Mouse (Mus musculus): Measurements from ENCODE around the gene Mapk9. TPM values are rescaled to one million over a fixed set of nuclear protein-coding genes. Genes with fewer than 3 reads are reported as not detected.
A peak's percentile ranks its signal among the peaks of the same experiment; 100 is the strongest.

The Mapk9 gene
- polyA plus RNA-seq, 1 experiment from 2014 or later: 32.1 TPM

- no peak for ATAC-seq
- Histone ChIP-seq H3K27me3 (replicated peaks) (no peaks in the 10 kb centered on the region), H3K4me3 (replicated peaks) (no peak overlapping the region), H3K4me1 (replicated peaks) (no peaks in the 10 kb centered on the region), H3K36me3 (no peaks in the 10 kb centered on the region), H3K27ac (no peak overlapping the region), H3K9ac (no peak overlapping the region), H3K4me2 (replicated peaks) (no peak overlapping the region), H3K9me3 (no peaks in the 10 kb centered on the region)
- WGBS: 76% methylated on average over 2 of the region's 2 CpGs
Observed at GRCm38 (mm10) chr11:49822337-49822736, 24.2 kb upstream of the Mapk9 start.

- no peak for ATAC-seq
- H3K9ac ChIP-seq: no peak overlapping the region
- H3K27ac ChIP-seq: no peak overlapping the region
- H3K4me2 ChIP-seq (replicated peaks): no peak overlapping the region
- 0 out of 2 replicates have a peak, but pooled peaks cover 3% of the 10 kb centered on the region for H3K4me1 ChIP-seq (replicated peaks)
- H3K4me3 ChIP-seq (replicated peaks): no peak overlapping the region
- H3K36me3 ChIP-seq: no peaks in the 10 kb centered on the region
- no peaks in the 10 kb centered on the region for H3K9me3 ChIP-seq
- H3K27me3 ChIP-seq (replicated peaks): no peaks in the 10 kb centered on the region
- 49% methylated on average over 2 of the region's 2 CpGs for WGBS
Observed at GRCm38 (mm10) chr11:49824896-49825295, 21.7 kb upstream of the Mapk9 start.

GRCm38 (mm10) chr11:49827243-49827642 is 19.3 kb upstream of the Mapk9 start:
- ATAC-seq: no peak
- H3K27me3 ChIP-seq (replicated peaks): no peaks in the 10 kb centered on the region

GRCm38 (mm10) chr11:49829176-49829745 is 17.3 kb upstream of the Mapk9 start:
- Histone ChIP-seq H3K36me3 (no peaks in the 10 kb centered on the region), H3K4me1 (replicated peaks) (0 out of 2 replicates have a peak, but pooled peaks cover 3% of the 10 kb centered on the region), H3K4me3 (replicated peaks) (no peak overlapping the region), H3K27ac (peak overlapping the region; percentile 32), H3K9ac (no peak overlapping the region), H3K4me2 (replicated peaks) (no peak overlapping the region), H3K27me3 (replicated peaks) (no peaks in the 10 kb centered on the region), H3K9me3 (no peaks in the 10 kb centered on the region)
- 39% methylated on average over 7 of the region's 7 CpGs for WGBS
- peak; percentile 26 for ATAC-seq

More at GRCm38 (mm10) chr11:49827243-49827642, 19.3 kb upstream of the Mapk9 start:
- Histone ChIP-seq H3K4me3 (replicated peaks) (no peak overlapping the region), H3K36me3 (no peaks in the 10 kb centered on the region), H3K4me1 (replicated peaks) (0 out of 2 replicates have a peak, but pooled peaks cover 3% of the 10 kb centered on the region), H3K4me2 (replicated peaks) (no peak overlapping the region), H3K9ac (no peak overlapping the region), H3K9me3 (no peaks in the 10 kb centered on the region), H3K27ac (no peak overlapping the region)
- WGBS: 34% methylated on average over 6 of the region's 6 CpGs

GRCm38 (mm10) chr11:49831980-49832379 is 14.6 kb upstream of the Mapk9 start:
- Histone ChIP-seq H3K9me3 (no peaks in the 10 kb centered on the region), H3K4me1 (replicated peaks) (0 out of 2 replicates have a peak, but pooled peaks cover 3% of the 10 kb centered on the region), H3K9ac (no peak overlapping the region), H3K27me3 (replicated peaks) (no peaks in the 10 kb centered on the region), H3K36me3 (no peaks in the 10 kb centered on the region), H3K4me2 (replicated peaks) (no peak overlapping the region), H3K27ac (no peak overlapping the region), H3K4me3 (replicated peaks) (no peak overlapping the region)
- WGBS: 82% methylated on average over 12 of the region's 12 CpGs
- ATAC-seq: no peak

- Histone ChIP-seq H3K36me3 (no peaks in the 10 kb centered on the region), H3K27me3 (replicated peaks) (no peaks in the 10 kb centered on the region), H3K27ac (no peak overlapping the region), H3K4me2 (replicated peaks) (no peak overlapping the region), H3K4me3 (replicated peaks) (no peak overlapping the region), H3K9me3 (no peaks in the 10 kb centered on the region), H3K4me1 (replicated peaks) (0 out of 2 replicates have a peak, but pooled peaks cover 3% of the 10 kb centered on the region), H3K9ac (no peak overlapping the region)
- 80% methylated on average over 5 of the region's 5 CpGs for WGBS
- ATAC-seq: no peak
Observed at GRCm38 (mm10) chr11:49832962-49833361, 13.6 kb upstream of the Mapk9 start.

- H3K4me3 ChIP-seq (replicated peaks): no peak overlapping the region
- WGBS: 75% methylated on average over 6 of the region's 6 CpGs
- H3K4me1 ChIP-seq (replicated peaks): no peaks in the 10 kb centered on the region
- no peak overlapping the region for H3K9ac ChIP-seq
- H3K9me3 ChIP-seq: no peaks in the 10 kb centered on the region
- no peaks in the 10 kb centered on the region for H3K27me3 ChIP-seq (replicated peaks)
- H3K27ac ChIP-seq: no peak overlapping the region
- ATAC-seq: peak; percentile 52
- no peak overlapping the region for H3K4me2 ChIP-seq (replicated peaks)
- H3K36me3 ChIP-seq: no peaks in the 10 kb centered on the region
Observed at GRCm38 (mm10) chr11:49834248-49834647, 12.3 kb upstream of the Mapk9 start.

GRCm38 (mm10) chr11:49835257-49835956 is 11.1 kb upstream of the Mapk9 start:
- H3K9me3 ChIP-seq: no peaks in the 10 kb centered on the region
- H3K4me1 ChIP-seq (replicated peaks): no peaks in the 10 kb centered on the region
- H3K27ac ChIP-seq: no peak overlapping the region
- no peak overlapping the region for H3K4me3 ChIP-seq (replicated peaks)
- no peak overlapping the region for H3K4me2 ChIP-seq (replicated peaks)
- H3K27me3 ChIP-seq (replicated peaks): no peaks in the 10 kb centered on the region
- 92% methylated on average over 11 of the region's 11 CpGs for WGBS
- no peak for ATAC-seq
- no peak overlapping the region for H3K9ac ChIP-seq
- H3K36me3 ChIP-seq: no peaks in the 10 kb centered on the region

GRCm38 (mm10) chr11:49837717-49838407 is 8.7 kb upstream of the Mapk9 start:
- ATAC-seq: no peak
- H3K4me3 ChIP-seq (replicated peaks): no peak overlapping the region
- H3K27me3 ChIP-seq (replicated peaks): no peaks in the 10 kb centered on the region
- H3K27ac ChIP-seq: no peak overlapping the region
- H3K36me3 ChIP-seq: no peaks in the 10 kb centered on the region
- no peak overlapping the region for H3K4me2 ChIP-seq (replicated peaks)
- no peak overlapping the region for H3K9ac ChIP-seq
- no peaks in the 10 kb centered on the region for H3K9me3 ChIP-seq
- H3K4me1 ChIP-seq (replicated peaks): no peaks in the 10 kb centered on the region
- 61% methylated on average over 13 of the region's 13 CpGs for WGBS

GRCm38 (mm10) chr11:49840666-49841065 is 5.9 kb upstream of the Mapk9 start:
- Histone ChIP-seq H3K27me3 (replicated peaks) (no peaks in the 10 kb centered on the region), H3K4me3 (replicated peaks) (no peak overlapping the region), H3K9me3 (no peaks in the 10 kb centered on the region), H3K4me1 (replicated peaks) (no peaks in the 10 kb centered on the region), H3K4me2 (replicated peaks) (no peak overlapping the region), H3K36me3 (no peaks in the 10 kb centered on the region), H3K9ac (no peak overlapping the region), H3K27ac (peak overlapping the region; percentile 58; the same call in 1 of the 2 replicates)
- peak; percentile 90 for ATAC-seq
- WGBS: 52% methylated on average over 1 of the region's 1 CpGs

GRCm38 (mm10) chr11:49841886-49842285 is 4.7 kb upstream of the Mapk9 start:
- Histone ChIP-seq H3K9ac (no peak overlapping the region), H3K27me3 (replicated peaks) (no peaks in the 10 kb centered on the region), H3K36me3 (no peaks in the 10 kb centered on the region), H3K4me1 (replicated peaks) (peaks cover 5% of the 10 kb centered on the region; the same call in 1 of the 2 replicates), H3K4me2 (replicated peaks) (no peak overlapping the region), H3K4me3 (replicated peaks) (no peak overlapping the region), H3K27ac (no peak overlapping the region), H3K9me3 (no peaks in the 10 kb centered on the region)
- ATAC-seq: no peak
- WGBS: 56% methylated on average over 1 of the region's 1 CpGs

GRCm38 (mm10) chr11:49842718-49843117 is 3.8 kb upstream of the Mapk9 start:
- H3K9ac ChIP-seq: no peak overlapping the region
- no peak for ATAC-seq
- 49% methylated on average over 3 of the region's 3 CpGs for WGBS
- H3K27ac ChIP-seq: no peak overlapping the region
- H3K36me3 ChIP-seq: no peaks in the 10 kb centered on the region
- no peak overlapping the region for H3K4me2 ChIP-seq (replicated peaks)
- no peaks in the 10 kb centered on the region for H3K9me3 ChIP-seq
- no peak overlapping the region for H3K4me3 ChIP-seq (replicated peaks)
- peaks cover 5% of the 10 kb centered on the region; the same call in 1 of the 2 replicates for H3K4me1 ChIP-seq (replicated peaks)
- no peaks in the 10 kb centered on the region for H3K27me3 ChIP-seq (replicated peaks)

All from intestine, embryonic 15.5 days (tissue).